Mouse (Mus musculus) liver, adult 2 months (tissue): ENCODE measurements around the gene Gata1. TPM values are rescaled to one million over a fixed set of nuclear protein-coding genes. Genes with fewer than 3 reads are reported as not detected.
A peak's percentile ranks its signal among the peaks of the same experiment; 100 is the strongest.

ENCODE experiments used
- DNase-seq: peaks from one replicate; pipeline ENCODE4 v3.0.0-alpha.2; 2011; ENCODE audit warnings: low read depth, low spot score; ENCODE audit errors: extremely low read depth
- H3K27ac ChIP-seq: fragments of 200-500 bp; replicated peaks from 2 replicates; pipeline ENCODE4 v1.5.1; 2012; ENCODE audit warnings: low read depth, mild to moderate bottlenecking, control low read depth, inconsistent platforms, low read length; ENCODE audit not compliant: insufficient read depth
- H3K27me3 ChIP-seq: fragments of 200-500 bp; 2 replicates; pipeline ENCODE4 v1.6.1; 2012; ENCODE audit warnings: mild to moderate bottlenecking, moderate library complexity, low read length, inconsistent platforms; ENCODE audit not compliant: control insufficient read depth, insufficient read depth
- H3K36me3 ChIP-seq: fragments of 200-500 bp; 2 replicates; pipeline ENCODE4 v1.6.1; 2012; ENCODE audit warnings: low read length, inconsistent platforms; ENCODE audit not compliant: control insufficient read depth, insufficient read depth
- H3K4me1 ChIP-seq: fragments of 200-500 bp; 2 replicates; pipeline ENCODE4 v1.6.1; 2011; ENCODE audit warnings: low read length; ENCODE audit not compliant: control insufficient read depth, insufficient read depth
- H3K4me3 ChIP-seq: fragments of 200-500 bp; 2 replicates; pipeline ENCODE4 v1.5.1; 2011; ENCODE audit warnings: low read depth, mild to moderate bottlenecking, control low read depth, low read length, moderate library complexity; ENCODE audit not compliant: insufficient read depth
- H3K79me2 ChIP-seq: fragments of 200-500 bp; 2 replicates; pipeline ENCODE4 v1.6.1; 2012; ENCODE audit warnings: inconsistent platforms, mild to moderate bottlenecking, low read length, moderate library complexity; ENCODE audit not compliant: control insufficient read depth, insufficient read depth
- H3K9ac ChIP-seq: fragments of 200-500 bp; 2 replicates; pipeline ENCODE4 v1.6.1; 2012; ENCODE audit warnings: low read depth, mild to moderate bottlenecking, control low read depth, inconsistent platforms, low read length
- CTCF ChIP-seq: fragments of 200-500 bp; IDR thresholded peaks from 2 replicates; pipeline ENCODE4 v1.5.1; 2011; ENCODE audit warnings: low read depth, low read length, control low read depth
- POLR2A ChIP-seq: fragments of 200-500 bp; IDR thresholded peaks from 2 replicates; pipeline ENCODE4 v1.6.1; 2011; ENCODE audit warnings: low read length, control low read depth; ENCODE audit not compliant: insufficient read depth; ENCODE audit errors: extremely low read depth
- WGBS: fragments of 180-500 bp; shearing (Covaris S2); methylation state at CpG from one replicate; pipeline ENCODE4 v1.1.7; 2018; 5-methylcytosine and 5-hydroxymethylcytosine counted together
- polyA plus RNA-seq: library from polyadenylated mRNA; depleted of rRNA; stranded (reverse); fragments of >200 nt; gene quantifications from 2 replicates; pipeline ENCODE4 v1.2.3, GENCODE M21; 2012
- total RNA-seq: library from RNA; depleted of rRNA; stranded (reverse); fragments of >200 nt; gene quantifications from 2 replicates; pipeline ENCODE4 v1.2.3, GENCODE M21; 2014

The Gata1 gene
- total and polyA plus RNA-seq, 2 experiments, result 0.09 TPM; not detected in 1

- Histone ChIP-seq H3K27me3 (no peaks in the 10 kb centered on the region), H3K36me3 (no peaks in the 10 kb centered on the region), H3K27ac (no peak overlapping the region), H3K4me3 (no peak overlapping the region), H3K4me1 (0 out of 2 replicates have a peak, but pooled peaks cover 4% of the 10 kb centered on the region), H3K9ac (no peak overlapping the region), H3K79me2 (no peaks in the 10 kb centered on the region)
- DNase-seq, result no peak
- 84% methylated on average over 7 of the region's 7 CpGs for WGBS
- TF ChIP-seq CTCF, result no peak
- TF ChIP-seq POLR2A, result no peak
Observed at GRCm38 (mm10) chrX:7950091-7950490, 27.8 kb downstream of the Gata1 start.

GRCm38 (mm10) chrX:7947900-7948492 is 29.9 kb downstream of the Gata1 start:
- H3K9ac ChIP-seq, result peak overlapping the region; percentile 75
- WGBS, result 2% methylated on average over 38 of the region's 38 CpGs
- H3K27ac ChIP-seq, result no peak overlapping the region
- TF ChIP-seq CTCF (no peak), POLR2A (0 out of 2 replicates have a peak, but pooled peaks have one; percentile 18)
- peak overlapping the region; percentile 73 for H3K4me3 ChIP-seq
- H3K4me1 ChIP-seq, result 0 out of 2 replicates have a peak, but pooled peaks cover 4% of the 10 kb centered on the region
- H3K36me3 ChIP-seq, result no peaks in the 10 kb centered on the region
- peak; percentile 91 for DNase-seq
- H3K79me2 ChIP-seq, result no peaks in the 10 kb centered on the region
- no peaks in the 10 kb centered on the region for H3K27me3 ChIP-seq

- Histone ChIP-seq H3K27ac (0 out of 2 replicates have a peak within 1 kb of the TSS, but pooled peaks have one; percentile 38), H3K36me3 (no peaks in the 10 kb centered on the region), H3K9ac (peak within 1 kb of the TSS; percentile 75), H3K4me3 (peak within 1 kb of the TSS; percentile 82), H3K27me3 (no peaks in the 10 kb centered on the region), H3K4me1 (0 out of 2 replicates have a peak, but pooled peaks cover 4% of the 10 kb centered on the region), H3K79me2 (no peaks in the 10 kb centered on the region)
- no peak for TF ChIP-seq CTCF
- peak; percentile 62; the same call in 1 of the 2 replicates for TF ChIP-seq POLR2A
- 4% methylated on average over 31 of the region's 37 CpGs for WGBS
- DNase-seq, result no peak
Observed at GRCm38 (mm10) chrX:7947108-7947899, 30.6 kb downstream of the Gata1 start, which contains the start of gene Hdac6. Gene Hdac6 (minus strand): TSS chrX:7947889.

GRCm38 (mm10) chrX:7945618-7946017 is 32.3 kb downstream of the Gata1 start:
- Histone ChIP-seq H3K9ac (no peak overlapping the region), H3K4me1 (0 out of 2 replicates have a peak, but pooled peaks cover 4% of the 10 kb centered on the region), H3K4me3 (no peak overlapping the region), H3K79me2 (no peaks in the 10 kb centered on the region), H3K27ac (no peak overlapping the region), H3K36me3 (peaks cover 1% of the 10 kb centered on the region; the same call in 1 of the 2 replicates), H3K27me3 (no peaks in the 10 kb centered on the region)
- 36% methylated on average over 8 of the region's 8 CpGs for WGBS
- DNase-seq, result peak; percentile 33
- TF ChIP-seq CTCF (no peak), POLR2A (no peak)

GRCm38 (mm10) chrX:7937667-7938066 is 40.2 kb downstream of the Gata1 start:
- no peak overlapping the region for H3K4me3 ChIP-seq
- no peaks in the 10 kb centered on the region for H3K79me2 ChIP-seq
- H3K36me3 ChIP-seq, result peaks cover 5% of the 10 kb centered on the region; the same call in 1 of the 2 replicates
- DNase-seq, result no peak
- no peaks in the 10 kb centered on the region for H3K4me1 ChIP-seq
- no peaks in the 10 kb centered on the region for H3K27me3 ChIP-seq
- H3K27ac ChIP-seq, result no peak overlapping the region
- 100% methylated on average over 6 of the region's 6 CpGs for WGBS
- no peak overlapping the region for H3K9ac ChIP-seq
- no peak for TF ChIP-seq POLR2A
- no peak for TF ChIP-seq CTCF
